Mouse (Mus musculus) thymus, adult 2 months (tissue): ENCODE measurements around the gene 4930467E23Rik.
"Not testable (repeated sequence)": the region's sequence is repeated elsewhere in the genome, so short reads cannot be mapped to it uniquely, and the experiment has no call there.

Experiments used
- CTCF ChIP-seq: fragments of 200-500 bp; IDR thresholded peaks from 2 replicates; pipeline ENCODE4 v1.5.1; 2012; ENCODE audit warnings: mild to moderate bottlenecking, control low read depth, low read length, moderate library complexity, borderline replicate concordance; ENCODE audit not compliant: control insufficient read depth, poor library complexity, insufficient read depth; ENCODE audit errors: extremely low read depth
- POLR2A ChIP-seq: fragments of 200-500 bp; IDR thresholded peaks from 2 replicates; pipeline ENCODE4 v1.6.1; 2012; ENCODE audit warnings: mild to moderate bottlenecking, low read length, control low read depth, moderate library complexity; ENCODE audit not compliant: control insufficient read depth, poor library complexity, insufficient read depth; ENCODE audit errors: extremely low read depth

GRCm38 (mm10) chr8:19711171-19711860 lies 18.1 kb upstream of the 4930467E23Rik start:
- TF ChIP-seq POLR2A, CTCF: not testable (repeated sequence)
